ENCODE assay signal across 24 mouse cellular contexts in genomic region chr17:81201052-81201451, GRCm38 (mm10).
A peak's percentile ranks its signal among the peaks of the same experiment; 100 is the strongest.
DNase-seq lines count a peak whose midpoint lies in the region; ATAC-seq lines count a peak whose summit lies in the region.
"Had no signal": no experiment of that assay in that cellular context is flagged by ENCODE, and none has a peak within 500 bp of the region (broad histone marks: within the 10 kb centered on the region; RNA-seq: fewer than 3 reads in every experiment).

No protein-coding gene starts in this region.

- peak; percentile 57; the same call in 1 of the 2 replicates for ATAC-seq in kidney, embryonic 16.5 days (ENCODE audit: low FRiP score, low TSS enrichment)
- ATAC-seq in liver, embryonic 11.5 days (replicated peaks; ENCODE audit: low FRiP score), result no peak
- ATAC-seq: liver, postnatal 0 days; midbrain, embryonic 16.5 days; Patski had no signal

- H3K36me3 ChIP-seq in kidney, embryonic 16.5 days (ENCODE audit: insufficient read depth, low read length), result no peaks in the 10 kb centered on the region
- no peaks in the 10 kb centered on the region for H3K36me3 ChIP-seq in liver, embryonic 11.5 days (ENCODE audit: control insufficient read depth, insufficient read depth, low read length)
- H3K36me3 ChIP-seq: forebrain, embryonic 10.5 days; G1E; heart, embryonic 15.5 days; hindbrain, embryonic 13.5 days had no signal

- H3K4me2 ChIP-seq in kidney, embryonic 16.5 days (replicated peaks; ENCODE audit: low read depth, low read length), result 0 out of 2 replicates have a peak overlapping the region, but pooled peaks have one; percentile 21
- H3K4me2 ChIP-seq in liver, embryonic 11.5 days, result no peak overlapping the region
- H3K4me2 ChIP-seq: heart, embryonic 15.5 days; hindbrain, embryonic 13.5 days had no signal

- no peak overlapping the region for H3K4me3 ChIP-seq in kidney, embryonic 16.5 days (ENCODE audit: low read length)
- H3K4me3 ChIP-seq in liver, embryonic 11.5 days (ENCODE audit: low read depth, low read length), result no peak overlapping the region
- H3K4me3 ChIP-seq: forebrain, embryonic 10.5 days; heart, embryonic 15.5 days; hindbrain, embryonic 13.5 days had no signal

- no peaks in the 10 kb centered on the region for H3K27me3 ChIP-seq in kidney, embryonic 16.5 days (ENCODE audit: insufficient read depth, low read length)
- no peaks in the 10 kb centered on the region for H3K27me3 ChIP-seq in liver, embryonic 11.5 days (replicated peaks; ENCODE audit: control insufficient read depth, insufficient read depth, low read length)
- H3K27me3 ChIP-seq: heart, embryonic 15.5 days; hindbrain, embryonic 13.5 days had no signal

- no peak for DNase-seq in kidney, postnatal 4 days
- peak; percentile 18 for DNase-seq in retina, postnatal 1 day
- DNase-seq in retina, embryonic 14.5 days (ENCODE audit: low spot score), result no peak
- peak; percentile 27 for DNase-seq in mesoderm, embryonic 11.5 days (ENCODE audit: low read depth, low spot score)
- no peak for DNase-seq in liver, embryonic 11.5 days (ENCODE audit: low spot score)
- no peak for DNase-seq in frontal cortex, postnatal 14 days (ENCODE audit: low spot score in 2 of 2)
- DNase-seq: B cell, adult 2 months; cerebellum, adult 11-12 months; cerebellum, postnatal 25 days; heart, postnatal 36 days; kidney, adult 18-20 months; left cerebral cortex, postnatal 4 days; liver, postnatal 0 days; lung, postnatal 36 days; right cerebral cortex, adult 18-20 months; right cerebral cortex, postnatal 4 days; thymus, postnatal 14 days had no signal

- H3K9ac ChIP-seq in kidney, embryonic 16.5 days (replicated peaks; ENCODE audit: low read length), result no peak overlapping the region
- no peak overlapping the region for H3K9ac ChIP-seq in liver, embryonic 11.5 days (ENCODE audit: low read depth, low read length)
- H3K9ac ChIP-seq: heart, embryonic 15.5 days; hindbrain, embryonic 13.5 days; liver, postnatal 0 days had no signal

- peaks cover 6% of the 10 kb centered on the region for H3K4me1 ChIP-seq in kidney, embryonic 16.5 days (ENCODE audit: insufficient read depth, low read length)
- H3K4me1 ChIP-seq in liver, embryonic 11.5 days (replicated peaks; ENCODE audit: control insufficient read depth, insufficient read depth, low read length), result no peaks in the 10 kb centered on the region
- H3K4me1 ChIP-seq: forebrain, embryonic 10.5 days; heart, embryonic 15.5 days; hindbrain, embryonic 13.5 days had no signal

- 19% methylated on average over 8 of the region's 8 CpGs for WGBS in kidney, embryonic 16.5 days
- WGBS in liver, embryonic 11.5 days, result 61% methylated on average over 8 of the region's 8 CpGs

- peaks cover 2% of the 10 kb centered on the region for H3K9me3 ChIP-seq in kidney, embryonic 16.5 days (ENCODE audit: low read length)
- H3K9me3 ChIP-seq in liver, embryonic 11.5 days (ENCODE audit: control insufficient read depth, low read length), result peaks cover 1% of the 10 kb centered on the region; the same call in 1 of the 2 replicates
- H3K9me3 ChIP-seq: forebrain, embryonic 10.5 days; heart, embryonic 15.5 days had no signal

- no peak overlapping the region for H3K27ac ChIP-seq in kidney, embryonic 16.5 days (ENCODE audit: low read length)
- no peak overlapping the region for H3K27ac ChIP-seq in liver, embryonic 11.5 days (ENCODE audit: low read depth, low read length)
- H3K27ac ChIP-seq: forebrain, embryonic 10.5 days; heart, embryonic 15.5 days; hindbrain, embryonic 13.5 days had no signal

Comparison
In these comparisons a context has a peak if more than half of its experiments do, and no peak if none do; other contexts are left out.
1. DNase-seq: peak in retina, postnatal 1 day (single experiment) and mesoderm, embryonic 11.5 days (single experiment); none in kidney, postnatal 4 days (0 of 2), retina, embryonic 14.5 days (single experiment), liver, embryonic 11.5 days (single experiment) and frontal cortex, postnatal 14 days (0 of 2).